Mouse (Mus musculus) adrenal gland, postnatal 4 days (tissue): ENCODE results near the gene 5031439G07Rik. TPM values are rescaled to one million over a fixed set of nuclear protein-coding genes. Genes with fewer than 3 reads are reported as not detected.

Source experiments
- DNase-seq, 2 experiments: peaks; one replicate each; pipeline ENCODE4 v3.0.0; 2021 to 2022; ENCODE audit warnings: low spot score in 2 of 2, mixed read lengths in 2 of 2
- total RNA-seq, 2 experiments: library from RNA; stranded (reverse); gene quantifications; 2 replicates each; pipeline ENCODE4 v1.2.3; 2021

5031439G07Rik gene
- total RNA-seq, 2 experiments from 2014 or later: 40.4 to 44.4 TPM

DNA sequence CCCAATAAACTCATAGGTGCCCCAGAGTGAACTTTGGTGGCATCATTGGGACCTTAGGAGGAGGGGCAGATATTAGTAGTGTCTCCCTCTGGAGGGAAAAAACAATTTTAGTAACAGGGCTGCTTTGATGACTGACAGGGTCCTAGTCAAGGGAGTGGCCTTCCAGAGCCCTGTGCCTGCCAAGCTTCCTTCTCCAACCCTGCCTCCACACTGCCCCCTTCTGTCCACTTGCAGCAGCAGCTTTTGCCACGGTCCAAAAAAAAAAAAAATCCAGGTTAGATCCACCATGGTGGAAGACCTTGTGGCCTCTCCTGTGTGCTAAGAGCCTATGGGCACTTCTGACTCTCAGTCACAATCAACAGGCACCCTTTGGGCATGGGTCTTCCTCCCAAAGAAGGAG lies 7.6 kb upstream of the 5031439G07Rik start:
- DNase-seq: peak in 1 of 2 experiments; percentile 48

DNA sequence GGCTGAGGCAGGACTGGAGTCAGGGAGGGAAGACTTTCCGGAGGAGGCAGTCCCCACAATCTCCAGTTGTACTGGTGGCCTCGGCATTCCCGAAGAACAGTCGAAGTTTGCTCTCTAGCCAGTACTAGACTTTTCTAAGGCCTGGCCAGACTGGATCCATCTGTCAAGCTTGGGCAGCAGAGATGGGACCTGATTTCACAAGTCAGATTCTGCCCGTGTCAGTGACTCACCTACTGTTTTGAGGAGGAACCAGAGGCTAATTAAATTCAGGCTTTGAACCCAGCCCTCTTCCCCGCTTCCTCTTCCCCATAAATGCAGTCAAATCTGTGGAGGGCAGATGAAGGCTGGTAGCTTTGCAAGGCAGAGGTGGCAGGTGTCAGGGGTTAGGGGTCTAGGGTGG lies 6.7 kb upstream of the 5031439G07Rik start:
- no peak for DNase-seq

DNA sequence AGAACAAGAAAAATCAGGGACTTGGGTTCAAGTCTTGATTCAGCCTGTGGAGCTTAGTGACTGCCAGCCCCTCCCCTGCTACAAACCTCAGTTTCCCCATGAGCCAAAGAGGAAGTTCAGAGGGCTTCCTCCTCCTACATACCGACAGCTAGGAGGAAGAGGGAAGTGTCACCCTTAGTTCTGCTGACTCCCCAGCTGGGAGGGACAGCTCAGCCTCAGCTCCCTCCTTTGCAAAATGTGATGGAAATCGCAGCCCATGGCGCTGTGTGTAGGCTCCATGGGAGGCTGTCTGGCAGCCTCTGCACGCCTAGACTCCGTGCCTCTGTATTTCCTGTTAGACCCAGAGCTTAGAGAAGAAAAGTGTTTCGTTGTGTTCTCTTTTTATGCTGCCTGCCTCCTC lies 6.1 kb upstream of the 5031439G07Rik start:
- DNase-seq: no peak

DNA sequence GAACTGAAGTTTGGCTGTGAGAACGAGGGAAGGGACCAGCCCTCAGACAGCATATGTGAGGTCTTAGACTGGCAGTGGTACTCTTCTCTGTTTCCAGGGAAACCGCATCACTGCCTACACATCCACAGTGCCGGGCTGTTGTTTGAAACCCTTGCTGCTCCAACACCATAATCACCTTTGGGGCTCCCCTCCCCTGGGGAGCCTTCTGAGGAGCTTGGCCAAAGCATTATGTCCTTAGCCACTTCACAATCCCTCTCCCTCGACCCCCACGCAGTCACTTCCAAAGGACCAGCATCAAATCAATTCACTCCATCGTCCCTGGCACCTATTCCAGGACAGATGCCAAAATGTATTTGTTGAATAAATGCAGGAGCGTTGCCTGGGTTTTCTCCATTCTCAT lies 1.4 kb upstream of the 5031439G07Rik start:
- DNase-seq: no peak

GRCm38 (mm10) chr15:84989098-84989497 lies 747 bp upstream of the 5031439G07Rik start:
- DNase-seq: no peak

DNA sequence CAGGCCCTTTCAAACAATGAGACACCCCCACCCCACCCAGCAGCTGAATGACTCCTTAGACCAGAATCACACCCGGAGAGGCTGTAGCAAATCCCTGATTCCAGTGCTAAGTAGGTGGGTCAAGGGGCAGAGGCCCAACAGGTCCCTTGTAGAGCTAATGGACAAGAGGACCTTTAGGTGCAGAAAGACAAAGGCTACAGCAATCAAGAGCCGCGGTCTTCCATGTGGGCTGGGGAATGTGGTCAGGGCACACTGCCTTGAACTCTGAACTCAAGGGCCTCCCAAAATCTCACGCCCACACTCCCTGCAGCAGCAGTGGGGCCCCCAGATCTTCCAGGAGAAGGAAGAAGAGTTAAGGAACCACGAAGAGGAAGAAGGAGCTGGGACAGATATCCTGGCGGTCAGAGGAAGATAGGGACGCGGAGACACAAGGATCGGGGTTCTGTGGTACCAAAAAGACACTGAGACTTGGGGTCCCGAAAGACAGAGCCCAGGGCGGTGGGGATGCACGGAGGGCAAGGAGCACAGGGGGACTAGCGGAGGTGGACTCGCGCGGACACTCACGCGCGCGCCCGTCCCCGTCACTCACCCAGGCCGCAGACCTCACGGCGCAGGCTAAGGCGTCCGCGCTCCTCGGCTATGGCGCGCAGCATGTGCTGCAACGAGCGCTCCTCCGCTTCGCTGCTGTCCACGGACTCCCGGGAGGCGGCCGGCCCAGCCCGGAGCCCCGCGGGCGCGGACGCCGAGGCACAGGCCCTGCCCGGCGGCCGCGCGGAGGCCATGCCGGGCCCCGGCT lies 1.1 kb downstream of the 5031439G07Rik start:
- no peak for DNase-seq

DNA sequence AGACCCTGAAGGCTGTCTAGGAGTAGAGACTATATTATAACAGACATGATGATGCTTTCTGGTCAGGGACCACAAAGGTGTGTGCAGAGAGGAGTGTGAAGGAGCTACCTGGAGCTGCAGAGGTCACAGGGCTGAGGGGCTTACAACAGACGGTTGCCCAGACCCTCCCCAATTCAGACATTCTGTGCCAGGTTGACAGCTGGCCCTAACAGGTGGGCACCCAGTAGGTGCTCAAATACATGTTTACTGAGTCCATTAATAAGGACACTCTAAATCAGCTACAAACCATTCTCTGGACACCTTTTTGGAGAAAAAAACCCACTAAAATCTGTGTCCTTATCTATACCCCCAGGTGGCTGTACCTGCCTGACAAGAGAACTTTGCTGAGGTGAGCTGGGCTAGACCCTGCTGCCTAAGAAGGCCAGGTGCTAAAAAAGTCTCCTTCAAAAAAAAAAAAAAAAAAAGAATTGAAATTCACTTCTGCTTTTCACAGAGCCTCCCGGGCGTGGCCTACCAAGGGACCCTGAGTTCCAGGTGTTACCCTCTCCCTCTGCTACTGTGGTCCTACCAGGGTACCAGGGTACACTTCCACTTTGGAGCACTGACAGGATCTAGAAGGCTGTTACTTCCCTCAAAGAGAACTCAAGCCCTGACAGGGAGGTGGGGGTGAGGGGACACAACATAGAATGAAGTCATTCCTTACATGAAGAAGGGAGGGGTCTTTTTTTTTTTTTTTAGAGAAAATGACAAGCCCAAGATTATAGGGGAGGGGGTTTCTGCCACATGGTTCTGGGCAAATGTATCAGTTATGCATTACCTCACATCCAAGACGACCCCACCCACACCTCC lies 2.0 kb downstream of the 5031439G07Rik start:
- no peak for DNase-seq

DNA sequence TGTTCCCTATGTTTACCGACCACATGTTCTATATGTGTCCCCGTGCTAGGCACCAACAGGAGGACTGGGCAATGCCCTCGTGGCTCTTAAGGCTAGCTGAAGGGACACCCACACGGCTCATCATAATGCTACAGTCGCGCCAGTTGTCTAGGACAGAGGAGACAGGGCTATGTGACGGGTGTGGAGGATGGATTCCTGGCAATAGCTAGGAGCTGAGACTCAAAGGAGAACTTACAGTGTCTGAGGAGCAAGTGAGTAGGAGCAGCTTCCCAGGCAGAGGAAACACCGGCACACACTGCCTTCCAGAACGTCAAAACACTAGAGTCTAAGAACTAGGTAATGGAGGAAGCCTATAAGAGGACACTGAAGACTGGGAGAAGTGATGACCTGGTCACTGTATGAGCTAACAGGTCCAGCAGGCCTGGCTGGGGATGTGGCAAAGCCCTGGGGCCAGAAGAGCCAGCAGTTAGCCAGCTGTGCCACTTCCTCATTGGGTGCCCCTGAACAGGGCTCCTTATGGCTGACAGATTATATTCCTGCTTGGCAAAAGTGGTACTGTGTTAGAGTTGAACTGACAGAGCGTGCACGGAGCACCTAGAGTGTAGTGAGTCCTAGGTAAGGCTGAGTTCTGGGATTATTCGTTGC lies 2.7 kb downstream of the 5031439G07Rik start:
- DNase-seq: no peak

DNA sequence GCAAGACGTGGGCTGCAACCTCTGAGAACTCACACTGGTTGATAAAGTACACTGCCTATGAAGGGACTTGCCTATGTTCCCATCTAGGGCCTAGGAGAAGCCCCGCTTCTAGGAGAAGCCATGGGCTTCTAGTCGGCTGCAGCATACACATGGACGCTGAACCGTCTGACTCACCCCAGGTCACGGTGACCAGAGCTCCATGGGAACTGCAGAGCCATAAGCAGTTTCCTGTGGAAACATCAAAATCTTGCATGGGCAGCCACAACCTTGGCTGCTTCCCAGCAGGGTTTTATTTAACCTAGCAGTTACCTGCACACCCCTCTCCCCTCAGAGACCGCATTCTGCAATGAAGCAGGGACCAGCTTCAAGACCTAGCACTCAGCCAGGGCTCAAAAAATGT lies 4.6 kb downstream of the 5031439G07Rik start:
- DNase-seq: no peak

DNA sequence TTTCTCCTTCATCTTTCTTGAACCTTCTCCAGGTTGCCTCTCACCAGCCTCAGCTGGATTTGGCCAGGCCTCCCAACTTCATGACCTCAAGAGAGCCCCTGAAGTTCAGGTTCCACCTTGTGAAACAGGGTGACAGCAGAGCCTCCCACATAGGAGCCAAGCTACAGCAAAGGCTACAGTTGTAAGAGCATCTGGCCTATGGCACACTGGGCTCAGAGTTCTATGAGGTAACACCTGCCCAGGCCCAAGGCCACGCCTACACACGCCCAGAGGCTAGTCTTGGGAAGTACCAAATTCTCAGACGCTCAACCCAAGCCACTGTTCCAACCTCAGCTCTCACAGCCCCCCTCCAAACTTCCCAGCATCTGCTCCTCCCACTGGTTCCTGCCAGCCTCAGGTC lies 5.5 kb downstream of the 5031439G07Rik start:
- no peak for DNase-seq

DNA sequence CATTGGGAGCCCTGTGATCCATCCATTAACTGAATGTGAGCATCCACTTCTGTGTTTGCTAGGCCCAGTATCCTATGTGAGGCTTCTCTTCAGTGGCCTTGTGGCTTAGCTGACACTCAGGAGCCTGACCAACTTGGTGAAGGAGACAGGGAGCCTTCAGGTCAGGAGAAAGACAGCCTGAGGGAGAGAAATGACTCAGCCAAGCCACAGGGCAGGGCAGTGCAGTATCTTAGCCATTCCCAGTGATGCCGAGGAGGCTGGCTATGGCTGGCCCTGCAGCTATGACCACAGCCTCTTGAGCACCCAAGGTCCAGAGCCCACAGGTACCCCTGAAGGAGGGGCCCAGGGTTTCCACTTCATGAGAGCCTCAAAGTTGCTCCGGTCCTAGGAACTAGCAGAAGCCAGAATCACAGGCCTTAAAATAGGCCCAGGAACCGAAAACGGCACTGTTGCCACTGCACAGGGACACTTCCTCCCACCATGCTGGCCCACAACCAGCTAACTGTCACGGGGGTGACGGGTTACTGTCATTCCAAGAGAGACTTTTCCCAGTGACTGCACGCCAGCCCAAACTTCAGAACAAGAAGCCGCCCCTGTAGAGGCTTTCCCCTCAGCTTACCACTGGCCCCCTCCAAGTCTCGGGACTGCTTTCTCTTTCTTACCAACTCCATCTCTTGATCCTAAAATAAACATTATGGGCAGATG lies 6.6 kb downstream of the 5031439G07Rik start:
- no peak for DNase-seq

DNA sequence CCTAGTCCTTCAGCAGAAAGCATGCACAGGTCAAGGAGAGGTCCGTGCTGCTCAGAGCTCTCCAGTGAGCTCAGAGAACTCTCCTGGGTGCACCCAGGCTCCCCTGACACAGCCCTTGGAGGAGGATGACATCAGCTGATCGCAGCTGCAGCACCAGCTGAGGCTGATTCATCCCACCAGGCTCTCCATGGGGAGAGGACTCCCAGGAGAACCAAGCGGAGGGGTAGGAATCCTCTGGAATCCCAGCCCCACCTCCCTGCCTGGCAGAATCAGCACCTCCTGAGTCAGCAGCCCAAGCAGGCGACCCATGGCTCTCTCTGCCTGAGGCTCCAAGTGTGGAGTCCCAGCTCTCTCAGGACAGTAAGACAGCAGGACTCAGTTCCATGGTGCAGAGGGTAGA lies 12.6 kb downstream of the 5031439G07Rik start:
- peak in 1 of 2 experiments; percentile 11 for DNase-seq

DNA sequence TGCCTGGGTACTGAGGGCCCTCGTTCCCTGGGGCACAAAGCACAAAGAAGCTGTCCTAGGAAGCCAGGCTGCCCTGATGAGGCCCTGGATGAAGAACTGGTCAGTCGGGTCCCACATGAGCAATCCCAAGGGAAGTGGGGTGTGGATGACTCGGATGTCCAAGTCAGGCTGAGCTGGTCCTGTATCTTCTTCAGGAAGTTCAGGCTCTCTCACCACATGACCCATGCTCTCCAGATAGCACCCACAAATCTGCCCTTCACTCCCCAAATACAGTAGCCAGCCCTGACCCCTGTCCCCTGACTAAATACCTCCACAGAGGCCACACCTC lies 14.8 kb downstream of the 5031439G07Rik start:
- DNase-seq: no peak

GRCm38 (mm10) chr15:84972860-84973543 lies 15.3 kb downstream of the 5031439G07Rik start:
- no peak for DNase-seq

GRCm38 (mm10) chr15:84968534-84968933 lies 19.8 kb downstream of the 5031439G07Rik start:
- no peak for DNase-seq

DNA sequence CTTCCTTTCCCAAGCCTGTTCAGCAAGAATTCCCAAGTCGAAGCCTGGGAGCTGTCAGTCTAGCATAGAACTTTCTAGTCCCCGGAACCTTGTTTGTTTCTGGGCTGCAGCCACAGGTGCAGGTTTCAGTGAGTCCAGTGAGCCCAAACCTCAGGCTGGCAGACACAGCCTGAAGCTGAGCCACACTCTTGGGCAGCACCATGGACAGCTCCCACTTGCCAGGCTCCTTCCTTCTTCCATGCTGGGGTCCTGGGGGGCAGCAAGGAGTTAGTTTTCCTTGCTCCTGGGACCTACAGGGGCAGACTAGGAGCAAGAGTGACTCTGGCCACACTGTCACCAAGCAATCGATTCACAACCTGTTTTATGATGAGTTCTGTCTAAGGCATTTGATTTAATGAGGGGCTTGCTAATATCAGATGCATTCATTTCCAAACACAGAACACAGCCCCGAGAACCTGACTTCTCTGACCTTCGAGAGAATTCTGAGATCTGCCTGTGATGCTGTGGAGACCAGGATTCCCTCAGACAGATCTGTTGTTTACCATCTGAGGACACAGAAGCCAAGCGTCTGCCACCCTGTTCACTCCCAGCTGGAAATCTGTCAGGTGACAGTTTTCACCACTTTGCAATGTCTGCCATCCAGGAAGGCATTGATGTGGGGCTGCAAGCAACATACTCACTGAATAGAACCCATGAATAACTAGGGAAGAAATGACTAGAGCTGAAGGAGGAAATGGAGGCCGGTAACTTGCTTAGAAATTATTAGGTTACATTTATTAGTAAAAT lies 22.6 kb downstream of the 5031439G07Rik start:
- no peak for DNase-seq

DNA sequence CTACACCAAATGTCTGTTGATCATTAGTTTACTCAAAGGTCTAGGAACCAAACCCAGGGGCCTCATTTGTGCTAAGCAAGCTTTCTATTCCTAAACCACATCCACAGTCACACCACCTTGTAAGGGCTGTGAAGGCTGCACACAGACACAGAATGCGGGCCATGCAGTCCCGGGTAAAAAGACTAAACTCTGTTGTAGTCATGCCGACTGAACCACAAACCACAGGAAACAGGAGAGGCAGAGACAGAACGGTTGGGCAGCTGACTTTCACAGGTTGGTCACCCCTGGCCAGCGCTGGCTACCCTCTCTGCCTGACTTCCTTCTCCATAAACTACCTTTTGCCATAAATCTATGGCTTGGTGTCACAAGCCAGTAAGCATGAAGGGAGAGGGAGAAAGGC lies 23.6 kb downstream of the 5031439G07Rik start:
- DNase-seq: no peak

- no peak for DNase-seq
These were observed 25.8 kb downstream of the 5031439G07Rik start for GRCm38 (mm10) chr15:84962518-84962917.

GRCm38 (mm10) chr15:84960692-84961091 lies 27.7 kb downstream of the 5031439G07Rik start:
- DNase-seq: no peak

DNA sequence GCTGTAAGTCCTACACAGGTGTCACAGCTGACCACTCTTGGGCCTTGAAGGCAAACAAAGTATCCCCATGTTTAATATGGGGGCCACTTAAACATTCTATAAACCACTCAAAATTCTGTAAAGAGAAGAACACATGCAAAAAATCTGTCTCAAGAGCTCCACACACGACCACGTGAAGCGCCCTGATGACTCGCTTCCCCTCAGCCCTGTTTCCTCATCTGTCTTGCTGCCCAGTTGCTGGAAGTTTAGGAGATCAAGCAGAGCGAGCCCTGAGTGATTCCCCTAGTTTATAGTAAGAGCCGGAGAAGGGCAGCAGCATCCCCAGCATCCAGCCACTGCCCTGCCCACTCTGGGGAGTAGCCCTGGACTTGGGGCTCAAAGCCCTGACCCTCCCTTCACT lies 28.5 kb downstream of the 5031439G07Rik start:
- no peak for DNase-seq
